Mouse (Mus musculus) kidney, adult 2 months (tissue): ENCODE measurements around the gene Hoxa3.

Source experiments
- CTCF ChIP-seq: fragments of 200-500 bp; conservative IDR thresholded peaks from 2 replicates; pipeline ENCODE4 v1.5.1; 2011; ENCODE audit warnings: low read depth, mild to moderate bottlenecking, control low read depth, low read length, moderate library complexity, mixed read lengths; ENCODE audit not compliant: insufficient read depth, insufficient read length
- POLR2A ChIP-seq: fragments of 200-500 bp; IDR thresholded peaks from one replicate; pipeline ENCODE4 v1.6.1; 2011; ENCODE audit warnings: low read depth, low read length, control low read depth

- TF ChIP-seq CTCF, result no peak
- TF ChIP-seq POLR2A, result no peak
Measured at GRCm38 (mm10) chr6:52185834-52186233, 27.3 kb downstream of the Hoxa3 start.
